In genomic region chr12:36439396-36439795, GRCm38 (mm10) we compare ENCODE assay signal across 14 mouse cellular contexts. TPM values are rescaled to one million over a fixed set of nuclear protein-coding genes. Genes with fewer than 3 reads are reported as not detected.
"Had no signal": no experiment of that assay in that cellular context is flagged by ENCODE, and none has a peak within 500 bp of the region (broad histone marks: within the 10 kb centered on the region; RNA-seq: fewer than 3 reads in every experiment).

No protein-coding gene starts in this region.

- H3K36me3 ChIP-seq: limb, embryonic 15.5 days; liver, embryonic 13.5 days; midbrain, embryonic 10.5 days; midbrain, embryonic 15.5 days; neural tube, embryonic 12.5 days had no signal

- H3K27me3 ChIP-seq: limb, embryonic 15.5 days; liver, embryonic 13.5 days; midbrain, embryonic 15.5 days; neural tube, embryonic 12.5 days had no signal

- DNase-seq: kidney, adult 8-10 months; kidney, postnatal 25 days; layer of hippocampus, adult 9-11 months; layer of hippocampus, postnatal 36 days; liver, embryonic 13.5 days; lung, adult 18-20 months; retina, postnatal 1 day; thymus, postnatal 14 days had no signal

- ATAC-seq: intestine, postnatal 0 days; midbrain, embryonic 15.5 days had no signal

RNA-seq across cellular contexts. Expression of gene D630036H23Rik, which starts 57.4 kb away (rescaled TPM):
- total RNA-seq: monocyte, adult 5-6 weeks had no signal

RNA-seq across cellular contexts. Expression of gene Ispd, which starts 58.1 kb away (rescaled TPM):
- total RNA-seq: monocyte, adult 5-6 weeks had no signal
